25 mouse cellular contexts compared by ENCODE assay signal in the genomic region with DNA sequence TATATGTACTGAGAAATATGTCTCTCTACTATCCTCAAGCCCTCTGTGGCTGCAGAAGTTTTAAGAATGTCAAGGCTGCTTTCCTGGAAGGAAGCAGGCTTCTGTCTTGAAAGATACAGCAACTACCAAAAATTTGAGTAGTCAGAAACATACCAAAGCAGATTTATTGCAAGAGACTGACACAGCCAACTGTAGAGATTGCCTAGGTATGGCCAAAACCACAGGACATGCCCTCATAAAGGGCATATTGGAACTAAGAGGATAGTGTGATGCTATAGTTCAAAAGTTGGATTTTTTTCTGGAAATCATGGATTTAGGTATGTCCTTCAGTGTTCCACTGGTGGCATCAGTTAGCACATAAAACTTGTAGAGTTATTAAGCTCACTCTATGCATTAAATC.
"Had no signal": no experiment of that assay in that cellular context is flagged by ENCODE, and none has a peak within 500 bp of the region (broad histone marks: within the 10 kb centered on the region; RNA-seq: fewer than 3 reads in every experiment).

No protein-coding gene starts in this region.

- DNase-seq: cerebellum, adult 8-10 months; cerebellum, adult 9-10 months; cerebellum, adult 9-11 months; cerebellum, postnatal 10 days; cerebellum, postnatal 14 days; cerebellum, postnatal 25 days; cerebellum, postnatal 36 days; embryo, embryonic 11 days; forebrain, postnatal 0 days; gastrocnemius, adult 2 months; gastrocnemius, postnatal 10 days; gastrocnemius, postnatal 14 days; gastrocnemius, postnatal 25 days; gastrocnemius, postnatal 36 days; heart, adult 18-20 months; heart, adult 2 months had no signal

- H3K27me3 ChIP-seq: embryonic facial prominence, embryonic 12.5 days; embryonic facial prominence, embryonic 13.5 days; embryonic facial prominence, embryonic 15.5 days; forebrain, embryonic 12.5 days; forebrain, embryonic 13.5 days; forebrain, embryonic 15.5 days had no signal

- H3K4me2 ChIP-seq: embryonic facial prominence, embryonic 12.5 days; embryonic facial prominence, embryonic 13.5 days; embryonic facial prominence, embryonic 15.5 days; forebrain, embryonic 12.5 days; forebrain, embryonic 13.5 days; forebrain, embryonic 15.5 days had no signal

- H3K27ac ChIP-seq: embryonic facial prominence, embryonic 10.5 days; embryonic facial prominence, embryonic 12.5 days; embryonic facial prominence, embryonic 13.5 days; embryonic facial prominence, embryonic 15.5 days; forebrain, embryonic 10.5 days; forebrain, embryonic 12.5 days; forebrain, embryonic 13.5 days; forebrain, embryonic 15.5 days; gastrocnemius, adult 2 months; heart, adult 2 months had no signal

- H3K36me3 ChIP-seq: embryonic facial prominence, embryonic 10.5 days; embryonic facial prominence, embryonic 12.5 days; embryonic facial prominence, embryonic 13.5 days; embryonic facial prominence, embryonic 15.5 days; forebrain, embryonic 10.5 days; forebrain, embryonic 12.5 days; forebrain, embryonic 15.5 days had no signal

- H3K9me3 ChIP-seq: embryonic facial prominence, embryonic 10.5 days; embryonic facial prominence, embryonic 12.5 days; embryonic facial prominence, embryonic 13.5 days; embryonic facial prominence, embryonic 15.5 days; forebrain, embryonic 10.5 days; forebrain, embryonic 12.5 days; forebrain, embryonic 13.5 days; forebrain, embryonic 15.5 days had no signal

- H3K4me3 ChIP-seq: embryonic facial prominence, embryonic 10.5 days; embryonic facial prominence, embryonic 12.5 days; embryonic facial prominence, embryonic 13.5 days; embryonic facial prominence, embryonic 15.5 days; erythroblast, embryonic 14.5 days; forebrain, embryonic 10.5 days; forebrain, embryonic 12.5 days; forebrain, embryonic 13.5 days; forebrain, embryonic 15.5 days; gastrocnemius, adult 2 months; heart, adult 2 months had no signal

- H3K4me1 ChIP-seq: embryonic facial prominence, embryonic 10.5 days; embryonic facial prominence, embryonic 12.5 days; embryonic facial prominence, embryonic 13.5 days; embryonic facial prominence, embryonic 15.5 days; forebrain, embryonic 12.5 days; forebrain, embryonic 13.5 days; forebrain, embryonic 15.5 days had no signal
